24 mouse cellular contexts compared by ENCODE assay signal in genomic region chr15:79775662-79776061, GRCm38 (mm10). TPM values are rescaled to one million over a fixed set of nuclear protein-coding genes. Genes with fewer than 3 reads are reported as not detected.
DNase-seq lines count a peak whose midpoint lies in the region; ATAC-seq lines count a peak whose summit lies in the region.
"Had no signal": no experiment of that assay in that cellular context is flagged by ENCODE, and none has a peak within 500 bp of the region (broad histone marks: within the 10 kb centered on the region; RNA-seq: fewer than 3 reads in every experiment).

No protein-coding gene starts in this region.

- no peak overlapping the region for H3K27ac ChIP-seq in forebrain, embryonic 13.5 days
- H3K27ac ChIP-seq in forebrain, embryonic 11.5 days (ENCODE audit: low read depth, low read length): no peak overlapping the region
- H3K27ac ChIP-seq in limb, embryonic 13.5 days: no peak overlapping the region
- H3K27ac ChIP-seq in limb, embryonic 10.5 days: no peak overlapping the region
- H3K27ac ChIP-seq: forebrain, embryonic 15.5 days; gastrocnemius, adult 2 months; heart, embryonic 13.5 days; limb, embryonic 15.5 days; liver, embryonic 13.5 days had no signal

- H3K4me1 ChIP-seq in forebrain, embryonic 13.5 days: peaks cover 34% of the 10 kb centered on the region
- peaks cover 5% of the 10 kb centered on the region; the same call in 1 of the 2 replicates for H3K4me1 ChIP-seq in forebrain, embryonic 11.5 days (replicated peaks; ENCODE audit: control insufficient read depth, insufficient read depth, low read length)
- H3K4me1 ChIP-seq in limb, embryonic 13.5 days: peaks cover 22% of the 10 kb centered on the region
- H3K4me1 ChIP-seq in limb, embryonic 10.5 days: peaks cover 28% of the 10 kb centered on the region

- H3K36me3 ChIP-seq in forebrain, embryonic 13.5 days (ENCODE audit: poor library complexity, severe bottlenecking): no peaks in the 10 kb centered on the region
- no peaks in the 10 kb centered on the region for H3K36me3 ChIP-seq in forebrain, embryonic 11.5 days (ENCODE audit: control insufficient read depth, insufficient read depth, low read length)
- no peaks in the 10 kb centered on the region for H3K36me3 ChIP-seq in limb, embryonic 13.5 days
- no peaks in the 10 kb centered on the region for H3K36me3 ChIP-seq in limb, embryonic 10.5 days
- H3K36me3 ChIP-seq: forebrain, embryonic 15.5 days; heart, embryonic 13.5 days; limb, embryonic 15.5 days; liver, embryonic 13.5 days had no signal

- ATAC-seq in forebrain, embryonic 13.5 days: no peak
- ATAC-seq in forebrain, embryonic 11.5 days (replicated peaks; ENCODE audit: low FRiP score): no peak
- ATAC-seq in limb, embryonic 13.5 days (ENCODE audit: low FRiP score, low read depth): no peak
- ATAC-seq: forebrain, embryonic 15.5 days; intestine, postnatal 0 days; lung, postnatal 0 days; Patski had no signal

- no peak overlapping the region; the same call in 1 of the 2 replicates for H3K4me2 ChIP-seq in forebrain, embryonic 13.5 days
- no peak overlapping the region for H3K4me2 ChIP-seq in forebrain, embryonic 11.5 days (ENCODE audit: low read depth, low read length, severe bottlenecking)
- no peak overlapping the region; the same call in 1 of the 2 replicates for H3K4me2 ChIP-seq in limb, embryonic 13.5 days (replicated peaks)

- H3K27me3 ChIP-seq in forebrain, embryonic 13.5 days: peaks cover 4% of the 10 kb centered on the region; the same call in 1 of the 2 replicates
- no peaks in the 10 kb centered on the region for H3K27me3 ChIP-seq in forebrain, embryonic 11.5 days (ENCODE audit: control insufficient read depth, insufficient read depth, low read length)
- H3K27me3 ChIP-seq in limb, embryonic 13.5 days: no peaks in the 10 kb centered on the region
- H3K27me3 ChIP-seq in limb, embryonic 10.5 days (ENCODE audit: low read depth, poor library complexity, severe bottlenecking): no peaks in the 10 kb centered on the region
- H3K27me3 ChIP-seq: forebrain, embryonic 15.5 days; limb, embryonic 15.5 days; Patski had no signal

- H3K9me3 ChIP-seq in forebrain, embryonic 13.5 days (replicated peaks): no peaks in the 10 kb centered on the region
- no peaks in the 10 kb centered on the region for H3K9me3 ChIP-seq in forebrain, embryonic 11.5 days (ENCODE audit: control insufficient read depth, low read length)
- no peaks in the 10 kb centered on the region for H3K9me3 ChIP-seq in limb, embryonic 13.5 days
- no peaks in the 10 kb centered on the region for H3K9me3 ChIP-seq in limb, embryonic 10.5 days (replicated peaks)
- H3K9me3 ChIP-seq: forebrain, embryonic 15.5 days; heart, embryonic 13.5 days; limb, embryonic 15.5 days; liver, embryonic 13.5 days had no signal

- 65% methylated on average over 7 of the region's 7 CpGs for WGBS in forebrain, embryonic 13.5 days
- WGBS in forebrain, embryonic 11.5 days: 66% methylated on average over 7 of the region's 7 CpGs
- WGBS in limb, embryonic 13.5 days: 61% methylated on average over 7 of the region's 7 CpGs
- 67% methylated on average over 7 of the region's 7 CpGs for WGBS in limb, embryonic 10.5 days

- DNase-seq in forebrain, embryonic 11.5 days (ENCODE audit: low spot score): no peak
- no peak for DNase-seq in limb, embryonic 10.5 days (ENCODE audit: low spot score)
- peak; percentile 71 to 80 for DNase-seq in right cerebral cortex, adult 2 months (ENCODE audit: low spot score in 2 of 2)
- DNase-seq in right cerebral cortex, postnatal 14 days: no peak
- peak; percentile 10 for DNase-seq in induced T-regulatory cell, adult 2 months (ENCODE audit: low read depth)
- DNase-seq: adrenal gland, postnatal 10 days; cerebellum, adult 11 months; gastrocnemius, adult 2 months; heart, postnatal 10 days; kidney, adult 9 months; kidney, postnatal 10 days; liver, embryonic 13.5 days; lung, adult 18-20 months; lung, postnatal 4 days; midbrain, embryonic 14.5 days had no signal

- H3K4me3 ChIP-seq in forebrain, embryonic 13.5 days: no peak overlapping the region
- no peak overlapping the region for H3K4me3 ChIP-seq in forebrain, embryonic 11.5 days (ENCODE audit: low read depth, low read length)
- H3K4me3 ChIP-seq in limb, embryonic 13.5 days: no peak overlapping the region
- H3K4me3 ChIP-seq in limb, embryonic 10.5 days: no peak overlapping the region
- H3K4me3 ChIP-seq: gastrocnemius, adult 2 months; limb, embryonic 15.5 days had no signal

- peak overlapping the region; percentile 64; the same call in 1 of the 2 replicates for H3K9ac ChIP-seq in forebrain, embryonic 13.5 days
- H3K9ac ChIP-seq in forebrain, embryonic 11.5 days (ENCODE audit: low read length): no peak overlapping the region
- 0 out of 2 replicates have a peak overlapping the region, but pooled peaks have one; percentile 55 for H3K9ac ChIP-seq in limb, embryonic 13.5 days
- H3K9ac ChIP-seq: limb, embryonic 15.5 days had no signal

RNA-seq across cellular contexts. Expression of gene Dnal4, which starts 2.0 kb away (rescaled TPM):
- 90.6 and 94.0 TPM in 2 replicates for polyA plus RNA-seq in forebrain, embryonic 13.5 days (2015; fragmentation: Nextera tagmentation; extraction: Ambion mirVana)
- 63.9 and 76.7 TPM in 2 replicates for polyA plus RNA-seq in forebrain, embryonic 11.5 days (2014; fragmentation: Nextera tagmentation; extraction: Ambion mirVana)
- polyA plus RNA-seq in limb, embryonic 13.5 days (2015; fragmentation: Nextera tagmentation; extraction: Ambion mirVana): 69.5 and 74.1 TPM in 2 replicates
- 62.2 and 70.4 TPM in 2 replicates for polyA plus RNA-seq in limb, embryonic 10.5 days (2016; fragmentation: Nextera tagmentation; extraction: Ambion mirVana)

RNA-seq across cellular contexts. Expression of gene Nptxr, which starts 28.9 kb away (rescaled TPM):
- polyA plus RNA-seq in forebrain, embryonic 13.5 days (2015; fragmentation: Nextera tagmentation; extraction: Ambion mirVana): 7.9 and 8.3 TPM in 2 replicates
- polyA plus RNA-seq in forebrain, embryonic 11.5 days (2014; fragmentation: Nextera tagmentation; extraction: Ambion mirVana): 1.4 and 2.1 TPM in 2 replicates
- 2.7 and 2.9 TPM in 2 replicates for polyA plus RNA-seq in limb, embryonic 13.5 days (2015; fragmentation: Nextera tagmentation; extraction: Ambion mirVana)
- polyA plus RNA-seq in limb, embryonic 10.5 days (2016; fragmentation: Nextera tagmentation; extraction: Ambion mirVana): 0.55 and 0.65 TPM in 2 replicates

RNA-seq across cellular contexts. Expression of gene Sun2, which starts 33.3 kb away (rescaled TPM):
- 8.1 and 8.4 TPM in 2 replicates for polyA plus RNA-seq in forebrain, embryonic 13.5 days (2015; fragmentation: Nextera tagmentation; extraction: Ambion mirVana)
- 4.3 and 5.9 TPM in 2 replicates for polyA plus RNA-seq in forebrain, embryonic 11.5 days (2014; fragmentation: Nextera tagmentation; extraction: Ambion mirVana)
- polyA plus RNA-seq in limb, embryonic 13.5 days (2015; fragmentation: Nextera tagmentation; extraction: Ambion mirVana): 5.5 and 7.8 TPM in 2 replicates
- polyA plus RNA-seq in limb, embryonic 10.5 days (2016; fragmentation: Nextera tagmentation; extraction: Ambion mirVana): 2.8 and 3.8 TPM in 2 replicates

RNA-seq across cellular contexts. Expression of gene Npcd, which starts 58.4 kb away (rescaled TPM):
- polyA plus RNA-seq in forebrain, embryonic 13.5 days (2015; fragmentation: Nextera tagmentation; extraction: Ambion mirVana): not detected in 2 replicates
- polyA plus RNA-seq in forebrain, embryonic 11.5 days (2014; fragmentation: Nextera tagmentation; extraction: Ambion mirVana): not detected in 2 replicates
- polyA plus RNA-seq in limb, embryonic 13.5 days (2015; fragmentation: Nextera tagmentation; extraction: Ambion mirVana): 0.46 and 0.60 TPM in 2 replicates
- polyA plus RNA-seq in limb, embryonic 10.5 days (2016; fragmentation: Nextera tagmentation; extraction: Ambion mirVana): not detected in 2 replicates
- polyA plus RNA-seq: heart, embryonic 13.5 days; intestine, postnatal 0 days; large intestine, adult 2 months; limb, embryonic 15.5 days; liver, embryonic 13.5 days; lung, postnatal 0 days; midbrain, embryonic 14.5 days had no signal

RNA-seq across cellular contexts. Expression of gene Cbx6, which starts 58.8 kb away (rescaled TPM):
- 39.0 and 43.8 TPM in 2 replicates for polyA plus RNA-seq in forebrain, embryonic 13.5 days (2015; fragmentation: Nextera tagmentation; extraction: Ambion mirVana)
- 31.2 and 32.3 TPM in 2 replicates for polyA plus RNA-seq in forebrain, embryonic 11.5 days (2014; fragmentation: Nextera tagmentation; extraction: Ambion mirVana)
- polyA plus RNA-seq in limb, embryonic 13.5 days (2015; fragmentation: Nextera tagmentation; extraction: Ambion mirVana): 45.4 and 54.5 TPM in 2 replicates
- polyA plus RNA-seq in limb, embryonic 10.5 days (2016; fragmentation: Nextera tagmentation; extraction: Ambion mirVana): 15.5 and 18.2 TPM in 2 replicates

Comparison
In these comparisons a context has a peak if more than half of its experiments do, and no peak if none do; other contexts are left out.
1. DNase-seq: peak in right cerebral cortex, adult 2 months (2 of 2) and induced T-regulatory cell, adult 2 months (single experiment); none in forebrain, embryonic 11.5 days (single experiment), limb, embryonic 10.5 days (single experiment) and right cerebral cortex, postnatal 14 days (single experiment).